Mouse (Mus musculus): ENCODE data around the gene Bub1b.

DNA sequence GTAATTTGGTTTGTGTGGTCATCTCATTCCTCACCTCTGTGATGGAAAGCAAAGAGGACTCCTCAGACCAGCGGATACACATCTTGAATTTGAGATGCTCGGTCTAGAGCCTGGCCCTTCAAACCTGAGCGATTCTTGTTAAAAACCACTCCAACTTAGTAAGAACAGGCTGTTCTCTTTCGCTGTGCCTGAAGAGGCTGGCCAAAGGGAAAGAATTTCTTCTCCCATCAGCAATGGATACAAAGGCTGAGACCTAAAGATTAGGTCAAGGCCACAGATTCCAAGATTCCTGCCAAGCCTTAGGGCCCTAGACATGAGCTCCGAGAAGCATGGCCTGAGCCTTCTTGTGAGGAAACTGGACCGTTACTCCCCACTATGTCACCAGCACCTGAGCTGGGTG is 82.9 kb downstream of the Bub1b start:
- TF ChIP-seq CTCF (IDR thresholded peaks at IDR 0.05; ENCODE audit: low read depth) (no peak), EP300 (optimal IDR thresholded peaks at IDR 0.05) (no peak)

Measured in stomach, postnatal 0 days (tissue).